Mouse (Mus musculus) forebrain, embryonic 13.5 days (tissue): ENCODE results near the gene Fam83d. TPM values are rescaled to one million over a fixed set of nuclear protein-coding genes. Genes with fewer than 3 reads are reported as not detected.

Experiments
- ATAC-seq: fragments of 200-750 bp; cut with Nextera tagmentation; 2 replicates; pipeline ENCODE4 v1.8.0; 2017
- H3K27ac ChIP-seq: fragments of 300-500 bp; sonication (generic); 2 replicates; pipeline ENCODE4 v1.5.1; 2015; ENCODE audit warnings: inconsistent platforms, mild to moderate bottlenecking, moderate library complexity
- H3K27me3 ChIP-seq: fragments of 300-500 bp; sonication (generic); 2 replicates; pipeline ENCODE4 v1.6.1; 2015; ENCODE audit warnings: mild to moderate bottlenecking, inconsistent platforms
- H3K36me3 ChIP-seq: fragments of 300-500 bp; sonication (generic); 2 replicates; pipeline ENCODE4 v1.6.1; 2015; ENCODE audit warnings: mild to moderate bottlenecking, inconsistent platforms; ENCODE audit not compliant: poor library complexity, severe bottlenecking
- H3K4me1 ChIP-seq: fragments of 300-500 bp; sonication (generic); 2 replicates; pipeline ENCODE4 v1.6.1; 2015; ENCODE audit warnings: inconsistent platforms
- H3K4me2 ChIP-seq: fragments of 300-500 bp; sonication (generic); 2 replicates; pipeline ENCODE4 v1.6.1; 2015; ENCODE audit warnings: inconsistent platforms, mild to moderate bottlenecking, moderate library complexity
- H3K4me3 ChIP-seq: fragments of 300-500 bp; sonication (generic); 2 replicates; pipeline ENCODE4 v1.5.1; 2015; ENCODE audit warnings: mild to moderate bottlenecking, inconsistent platforms
- H3K9ac ChIP-seq: fragments of 300-500 bp; sonication (generic); 2 replicates; pipeline ENCODE4 v1.6.1; 2015; ENCODE audit warnings: mild to moderate bottlenecking, inconsistent platforms
- H3K9me3 ChIP-seq: fragments of 300-500 bp; sonication (generic); replicated peaks from 2 replicates; pipeline ENCODE4 v1.6.1; 2016; ENCODE audit warnings: inconsistent platforms
- WGBS: fragments of 180-500 bp; shearing (Covaris S2); methylation state at CpG from one replicate; pipeline ENCODE4 v1.1.7; 2015; 5-methylcytosine and 5-hydroxymethylcytosine counted together
- microRNA-seq: library from miRNA; unstranded; fragments of <30 nt; microRNA quantifications from one replicate; pipeline ENCODE4, GENCODE M21; 2016
- polyA plus RNA-seq: library from polyadenylated mRNA; unstranded; fragments of >200 nt; fragmentation: Nextera tagmentation; extraction: Ambion mirVana; gene quantifications from 2 replicates; pipeline ENCODE4 v1.2.1, GENCODE M21; 2015

The Fam83d gene
- polyA plus RNA-seq, 1 experiment from 2014 or later = 38.7 TPM

- H3K27ac ChIP-seq = no peak overlapping the region
- H3K4me3 ChIP-seq = no peak overlapping the region
- no peak overlapping the region for H3K9ac ChIP-seq
- 81% methylated on average over 6 of the region's 6 CpGs for WGBS
- no peaks in the 10 kb centered on the region for H3K27me3 ChIP-seq
- no peak for ATAC-seq
- no peaks in the 10 kb centered on the region for H3K9me3 ChIP-seq
- peaks cover 77% of the 10 kb centered on the region for H3K36me3 ChIP-seq
- H3K4me2 ChIP-seq = no peak overlapping the region
- 0 out of 2 replicates have a peak, but pooled peaks cover 2% of the 10 kb centered on the region for H3K4me1 ChIP-seq
These were observed 61.9 kb downstream of the Fam83d start for GRCm38 (mm10) chr2:158829746-158830145.

- Histone ChIP-seq H3K9ac (no peak overlapping the region), H3K9me3 (no peaks in the 10 kb centered on the region), H3K4me1 (0 out of 2 replicates have a peak, but pooled peaks cover 2% of the 10 kb centered on the region), H3K36me3 (peaks cover 88% of the 10 kb centered on the region), H3K27me3 (no peaks in the 10 kb centered on the region), H3K4me3 (no peak overlapping the region), H3K27ac (no peak overlapping the region), H3K4me2 (no peak overlapping the region)
- 85% methylated on average over 5 of the region's 5 CpGs for WGBS
- ATAC-seq = no peak
These were observed 65.3 kb downstream of the Fam83d start for GRCm38 (mm10) chr2:158833221-158833620.

- Histone ChIP-seq H3K9ac (no peak overlapping the region), H3K4me3 (no peak overlapping the region), H3K36me3 (peaks cover 87% of the 10 kb centered on the region), H3K9me3 (no peaks in the 10 kb centered on the region), H3K27me3 (no peaks in the 10 kb centered on the region), H3K27ac (no peak overlapping the region), H3K4me1 (0 out of 2 replicates have a peak, but pooled peaks cover 2% of the 10 kb centered on the region), H3K4me2 (no peak overlapping the region)
- 76% methylated on average over 2 of the region's 2 CpGs for WGBS
- no peak for ATAC-seq
These were observed 65.8 kb downstream of the Fam83d start for GRCm38 (mm10) chr2:158833645-158834044.

Small RNA genes lying within 50 kb of the gene (microRNA-seq; reads per million reads assigned to microRNA genes)
- not detected for gene Gm26141

Other genes starting within 250 kb of the Fam83d start
- gene Slc32a1, start 157.3 kb upstream of the Fam83d start, polyA plus RNA-seq = 4.8 and 5.6 TPM in 2 replicates
- 11.5 and 14.1 TPM in 2 replicates for gene Actr5, start 143.2 kb upstream of the Fam83d start, polyA plus RNA-seq
- 7.8 and 8.4 TPM in 2 replicates for gene Ppp1r16b, start 102.7 kb upstream of the Fam83d start, polyA plus RNA-seq
- 16.2 and 19.5 TPM in 2 replicates for gene Dhx35, start 26.7 kb downstream of the Fam83d start, polyA plus RNA-seq